ENCODE assay signal across 25 mouse cellular contexts in genomic region chr3:65992395-65993340, GRCm38 (mm10). TPM values are rescaled to one million over a fixed set of nuclear protein-coding genes. Genes with fewer than 3 reads are reported as not detected.
DNase-seq lines count a peak whose midpoint lies in the region; ATAC-seq and TF ChIP-seq lines count a peak whose summit lies in the region.
"Had no signal": no experiment of that assay in that cellular context is flagged by ENCODE, and none has a peak within 500 bp of the region (broad histone marks: within the 10 kb centered on the region; RNA-seq: fewer than 3 reads in every experiment).

No protein-coding gene starts in this region.

- peak; percentile 29 for DNase-seq in cerebellum, adult 9-11 months
- peak; percentile 5 for DNase-seq in midbrain, postnatal 0 days (ENCODE audit: low spot score)
- DNase-seq in midbrain, embryonic 11.5 days (ENCODE audit: low spot score, missing footprints), result no peak
- peak; percentile 75 for DNase-seq in NIH3T3 (ENCODE audit: low read depth)
- DNase-seq in layer of hippocampus, postnatal 14 days (ENCODE audit: low spot score in 2 of 2), result peak; percentile 37 to 54
- DNase-seq in neural tube, embryonic 10.5 days (ENCODE audit: extremely low spot score, low spot score), result no peak
- DNase-seq in testis, postnatal 14 days (ENCODE audit: low spot score), result no peak
- DNase-seq: adrenal gland, adult 2 months; gastrocnemius, adult 2 months; heart, postnatal 4 days; kidney, adult 9 months; kidney, postnatal 25 days; liver, postnatal 0 days; right cerebral cortex, postnatal 25 days; spleen, adult 18-20 months; thymus, postnatal 14 days had no signal

- no peak for TF ChIP-seq CTCF in midbrain, postnatal 0 days (IDR thresholded peaks at IDR 0.05)

- H3K4me2 ChIP-seq in midbrain, postnatal 0 days (ENCODE audit: low read depth, low read length, poor library complexity, severe bottlenecking), result no peak overlapping the region
- H3K4me2 ChIP-seq in midbrain, embryonic 11.5 days, result no peak overlapping the region
- H3K4me2 ChIP-seq: heart, embryonic 15.5 days; hindbrain, embryonic 15.5 days; intestine, embryonic 15.5 days had no signal

- no peaks in the 10 kb centered on the region for H3K27me3 ChIP-seq in midbrain, postnatal 0 days (ENCODE audit: insufficient read depth, low read length)
- no peaks in the 10 kb centered on the region for H3K27me3 ChIP-seq in midbrain, embryonic 11.5 days (ENCODE audit: control insufficient read depth, insufficient read depth, low read length)
- H3K27me3 ChIP-seq: heart, embryonic 15.5 days; hindbrain, embryonic 15.5 days; intestine, embryonic 15.5 days had no signal

- no peak overlapping the region for H3K27ac ChIP-seq in midbrain, postnatal 0 days (ENCODE audit: low read depth, low read length)
- no peak overlapping the region for H3K27ac ChIP-seq in midbrain, embryonic 11.5 days (ENCODE audit: low read depth, low read length)
- H3K27ac ChIP-seq: embryonic facial prominence, embryonic 10.5 days; forebrain, embryonic 10.5 days; gastrocnemius, adult 2 months; heart, embryonic 15.5 days; hindbrain, embryonic 15.5 days; intestine, embryonic 15.5 days; macrophage; midbrain, embryonic 10.5 days had no signal

- H3K9me3 ChIP-seq in midbrain, postnatal 0 days (ENCODE audit: low read length), result no peaks in the 10 kb centered on the region
- no peaks in the 10 kb centered on the region for H3K9me3 ChIP-seq in midbrain, embryonic 11.5 days (ENCODE audit: control insufficient read depth, low read length)
- H3K9me3 ChIP-seq: embryonic facial prominence, embryonic 10.5 days; forebrain, embryonic 10.5 days; heart, embryonic 15.5 days; hindbrain, embryonic 15.5 days; intestine, embryonic 15.5 days; midbrain, embryonic 10.5 days had no signal

- no peaks in the 10 kb centered on the region for H3K4me1 ChIP-seq in midbrain, postnatal 0 days (ENCODE audit: insufficient read depth, low read length)
- no peaks in the 10 kb centered on the region for H3K4me1 ChIP-seq in midbrain, embryonic 11.5 days (ENCODE audit: control insufficient read depth, insufficient read depth, low read length)
- H3K4me1 ChIP-seq: forebrain, embryonic 10.5 days; hindbrain, embryonic 15.5 days; intestine, embryonic 15.5 days had no signal

- H3K4me3 ChIP-seq in midbrain, postnatal 0 days (ENCODE audit: low read depth, low read length), result no peak overlapping the region
- no peak overlapping the region for H3K4me3 ChIP-seq in midbrain, embryonic 11.5 days (ENCODE audit: low read depth, low read length)
- H3K4me3 ChIP-seq: embryonic facial prominence, embryonic 10.5 days; forebrain, embryonic 10.5 days; gastrocnemius, adult 2 months; heart, embryonic 15.5 days; hindbrain, embryonic 15.5 days; intestine, embryonic 15.5 days; midbrain, embryonic 10.5 days had no signal

- no peak overlapping the region for H3K9ac ChIP-seq in midbrain, postnatal 0 days (replicated peaks; ENCODE audit: low read length, poor library complexity, severe bottlenecking)
- no peak overlapping the region for H3K9ac ChIP-seq in midbrain, embryonic 11.5 days (ENCODE audit: low read length)
- H3K9ac ChIP-seq: heart, embryonic 15.5 days; hindbrain, embryonic 15.5 days; intestine, embryonic 15.5 days; liver, postnatal 0 days had no signal

- no peak for ATAC-seq in cerebellum, adult (ENCODE audit: insufficient number of reproducible peaks, low FRiP score, low TSS enrichment)
- ATAC-seq in midbrain, postnatal 0 days (ENCODE audit: low FRiP score), result no peak
- no peak for ATAC-seq in midbrain, embryonic 11.5 days (ENCODE audit: low FRiP score)
- ATAC-seq: intestine, embryonic 15.5 days; liver, postnatal 0 days; lung, postnatal 0 days had no signal

- WGBS in midbrain, postnatal 0 days, result 75% methylated on average over 11 of the region's 11 CpGs
- 77% methylated on average over 11 of the region's 11 CpGs for WGBS in midbrain, embryonic 11.5 days

- no peaks in the 10 kb centered on the region for H3K36me3 ChIP-seq in midbrain, postnatal 0 days (ENCODE audit: insufficient read depth, low read length)
- no peaks in the 10 kb centered on the region for H3K36me3 ChIP-seq in midbrain, embryonic 11.5 days (ENCODE audit: control insufficient read depth, insufficient read depth, low read length)
- H3K36me3 ChIP-seq: embryonic facial prominence, embryonic 10.5 days; forebrain, embryonic 10.5 days; heart, embryonic 15.5 days; hindbrain, embryonic 15.5 days; intestine, embryonic 15.5 days; midbrain, embryonic 10.5 days had no signal

RNA-seq across cellular contexts. Expression of gene Ccnl1, which starts 34.6 kb away (rescaled TPM):
- total RNA-seq in midbrain, postnatal 0 days (2014; rRNA removed), result 38.7 and 60.3 TPM in 2 replicates
- polyA plus RNA-seq in midbrain, postnatal 0 days (2015; fragmentation: Nextera tagmentation; extraction: Ambion mirVana), result 52.2 and 58.4 TPM in 2 replicates
- 119 and 131 TPM in 2 replicates for polyA plus RNA-seq in midbrain, embryonic 11.5 days (2014; fragmentation: Nextera tagmentation; extraction: Ambion mirVana)
- 10 to 100 TPM; 52.3 to 59.4 TPM for total RNA-seq in layer of hippocampus, postnatal 14 days (2021)

Comparison
In these comparisons a context has a peak if more than half of its experiments do, and no peak if none do; other contexts are left out.
1. DNase-seq: peak in cerebellum, adult 9-11 months (single experiment), midbrain, postnatal 0 days (single experiment), NIH3T3 (single experiment) and layer of hippocampus, postnatal 14 days (2 of 2); none in midbrain, embryonic 11.5 days (single experiment), neural tube, embryonic 10.5 days (single experiment) and testis, postnatal 14 days (single experiment).